Mouse (Mus musculus): ENCODE measurements around the gene Trpm8.

DNA sequence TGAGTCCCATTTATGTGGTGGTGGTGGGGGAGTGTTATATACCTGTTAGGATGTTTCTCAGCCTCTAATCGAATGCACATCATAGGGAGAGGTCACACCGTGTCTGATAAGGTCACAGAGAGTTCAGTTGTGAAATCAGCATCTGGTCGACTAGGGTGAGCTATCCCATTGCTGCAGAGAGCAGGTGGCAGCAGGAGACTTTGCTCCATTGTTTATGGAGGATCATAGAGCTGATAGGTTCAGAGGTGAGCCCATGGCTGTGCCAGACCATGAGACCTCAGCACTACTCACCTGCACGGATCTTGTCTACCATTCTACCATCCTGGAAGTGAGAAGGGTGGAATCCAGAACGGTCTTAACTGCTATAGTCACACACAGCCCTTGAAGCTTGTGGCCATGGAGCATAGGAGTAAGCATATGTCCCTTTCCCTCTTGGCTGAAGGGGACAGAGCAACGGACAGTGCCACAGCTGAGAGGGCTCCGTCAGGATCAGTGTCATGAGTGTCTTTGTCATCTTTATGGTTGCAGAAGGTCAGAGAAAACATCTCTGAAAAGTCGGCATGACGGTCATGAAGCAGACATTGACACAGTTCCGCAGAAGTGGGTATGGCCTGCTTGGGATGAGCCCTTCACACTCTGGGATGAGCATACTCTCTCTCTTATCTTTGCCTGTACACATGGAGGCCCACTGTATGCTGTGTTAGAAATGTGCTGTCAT lies 6.9 kb downstream of the Trpm8 start:
- no peak for TF ChIP-seq GATA1 (IDR thresholded peaks at IDR 0.05; ENCODE audit: low read length)
- no peak for TF ChIP-seq TAL1 (IDR thresholded peaks at IDR 0.05; ENCODE audit: low read length)
